ENCODE assay signal across 8 mouse cellular contexts in the genomic region with DNA sequence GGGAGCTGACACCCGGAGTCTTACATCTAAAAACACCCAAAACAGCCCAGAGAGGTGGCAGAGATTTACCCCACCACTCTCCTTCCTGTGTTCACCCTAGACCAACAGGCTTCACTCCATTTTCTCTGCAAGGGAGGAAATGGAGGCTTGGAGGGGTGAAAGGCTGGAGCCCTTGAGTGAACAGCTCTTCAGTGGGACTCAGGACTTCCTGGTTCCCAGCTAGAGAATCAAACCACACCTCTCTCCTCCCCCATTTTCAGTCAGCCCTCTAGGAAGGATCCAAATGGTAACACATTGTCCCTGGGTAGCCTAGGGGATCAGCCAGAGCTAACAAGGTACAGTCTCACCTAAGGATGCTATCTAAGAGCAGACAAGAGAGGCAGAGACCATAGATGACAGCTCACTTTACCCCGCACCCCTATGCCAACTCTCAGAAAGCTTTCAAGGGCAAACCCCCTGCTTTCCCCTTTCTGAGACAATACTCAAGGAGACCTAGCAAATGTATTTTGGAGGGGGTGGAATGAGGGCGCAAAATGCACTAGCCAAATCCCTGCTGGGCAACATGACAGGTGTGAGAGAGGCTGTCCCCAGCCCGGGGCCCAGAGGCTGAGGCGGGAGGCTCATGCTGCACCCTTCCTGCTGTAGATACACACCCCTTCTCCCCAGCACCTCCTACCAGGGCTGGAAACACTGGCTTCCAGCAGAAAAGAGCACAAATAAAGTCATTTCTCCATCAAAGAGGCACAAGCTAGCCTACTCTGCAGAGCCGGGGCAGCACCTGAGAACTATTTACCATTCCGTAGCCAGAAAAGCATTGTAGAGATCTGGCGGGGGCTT. TPM values are rescaled to one million over a fixed set of nuclear protein-coding genes. Genes with fewer than 3 reads are reported as not detected.
DNase-seq lines count a peak whose midpoint lies in the region; ATAC-seq and TF ChIP-seq lines count a peak whose summit lies in the region.

No protein-coding gene starts in this region.

- WGBS in forebrain, embryonic 12.5 days, result 12% methylated on average over 8 of the region's 8 CpGs
- WGBS in limb, embryonic 14.5 days, result 11% methylated on average over 8 of the region's 8 CpGs
- WGBS in midbrain, embryonic 16.5 days, result 9% methylated on average over 8 of the region's 8 CpGs

- no peak for TF ChIP-seq POLR2A in limb, embryonic 14.5 days (IDR thresholded peaks at IDR 0.05; ENCODE audit: borderline replicate concordance, extremely low read depth, insufficient read depth, insufficient read length)

- H3K4me2 ChIP-seq in forebrain, embryonic 12.5 days, result peak overlapping the region; percentile 100
- H3K4me2 ChIP-seq in limb, embryonic 14.5 days (replicated peaks; ENCODE audit: low read depth, low read length, severe bottlenecking), result peak overlapping the region; percentile 97
- peak overlapping the region; percentile 100 for H3K4me2 ChIP-seq in midbrain, embryonic 16.5 days (ENCODE audit: low read length)

- peak; percentile 28 for DNase-seq in cerebellum, adult 8-10 months
- no peak for DNase-seq in cerebellum, adult 9-10 months
- no peak for DNase-seq in limb, embryonic 14.5 days (ENCODE audit: low spot score)
- no peak for DNase-seq in left cerebral cortex, postnatal 10 days (ENCODE audit: extremely low spot score in 1 of 2, low spot score in 2 of 2)
- no peak for DNase-seq in layer of hippocampus, postnatal 10 days (ENCODE audit: low spot score in 2 of 2)

- peaks cover 35% of the 10 kb centered on the region for H3K36me3 ChIP-seq in C2C12 (ENCODE audit: control insufficient read depth, insufficient read depth)
- peaks cover 24% of the 10 kb centered on the region for H3K36me3 ChIP-seq in forebrain, embryonic 12.5 days (replicated peaks)
- H3K36me3 ChIP-seq in limb, embryonic 14.5 days (ENCODE audit: control insufficient read depth, insufficient read depth, low read length), result peaks cover 22% of the 10 kb centered on the region
- peaks cover 16% of the 10 kb centered on the region for H3K36me3 ChIP-seq in midbrain, embryonic 16.5 days (ENCODE audit: control insufficient read depth, insufficient read depth, low read length)

- no peak for TF ChIP-seq CTCF in C2C12 (IDR thresholded peaks at IDR 0.05; ENCODE audit: control insufficient read depth, insufficient read depth, insufficient read length)

- peak overlapping the region; percentile 99 for H3K4me3 ChIP-seq in C2C12 (ENCODE audit: insufficient read depth, poor library complexity, severe bottlenecking)
- peak overlapping the region; percentile 99 for H3K4me3 ChIP-seq in forebrain, embryonic 12.5 days (replicated peaks)
- H3K4me3 ChIP-seq in limb, embryonic 14.5 days (replicated peaks; ENCODE audit: low read length), result peak overlapping the region; percentile 64
- H3K4me3 ChIP-seq in midbrain, embryonic 16.5 days (ENCODE audit: low read depth, low read length), result peak overlapping the region; percentile 98

- 0 out of 2 replicates have a peak overlapping the region, but pooled peaks have one; percentile 19 for H3K27ac ChIP-seq in forebrain, embryonic 12.5 days
- H3K27ac ChIP-seq in limb, embryonic 14.5 days (replicated peaks; ENCODE audit: low read depth, low read length), result no peak overlapping the region
- H3K27ac ChIP-seq in midbrain, embryonic 16.5 days (ENCODE audit: low read length), result peak overlapping the region; percentile 17; the same call in 1 of the 2 replicates

- peaks cover 43% of the 10 kb centered on the region for H3K4me1 ChIP-seq in forebrain, embryonic 12.5 days
- peaks cover 25% of the 10 kb centered on the region for H3K4me1 ChIP-seq in limb, embryonic 14.5 days (ENCODE audit: control insufficient read depth, insufficient read depth, low read length)
- peaks cover 39% of the 10 kb centered on the region for H3K4me1 ChIP-seq in midbrain, embryonic 16.5 days (ENCODE audit: control insufficient read depth, insufficient read depth, low read length)

- H3K79me3 ChIP-seq in C2C12 (ENCODE audit: low read depth), result peaks cover 65% of the 10 kb centered on the region

- peak overlapping the region; percentile 69 for H3ac ChIP-seq in C2C12 (ENCODE audit: control insufficient read depth, insufficient read length, low read depth)

- ATAC-seq in forebrain, embryonic 12.5 days (ENCODE audit: low FRiP score), result no peak
- no peak for ATAC-seq in limb, embryonic 14.5 days (ENCODE audit: low FRiP score, low read depth)
- no peak for ATAC-seq in midbrain, embryonic 16.5 days

- H3K9me3 ChIP-seq in forebrain, embryonic 12.5 days, result no peaks in the 10 kb centered on the region
- no peaks in the 10 kb centered on the region for H3K9me3 ChIP-seq in limb, embryonic 14.5 days (ENCODE audit: control insufficient read depth, low read length)
- no peaks in the 10 kb centered on the region for H3K9me3 ChIP-seq in midbrain, embryonic 16.5 days (replicated peaks; ENCODE audit: control insufficient read depth, low read length, poor library complexity, severe bottlenecking)

- intact Hi-C loops in left cerebral cortex, postnatal 10 days (cut with DNase I), result loop anchor here (5.0 kb wide), 1 partner anchor 37 kb away; the partner anchor contains the start of gene Prkag1

- H3K79me2 ChIP-seq in C2C12 (ENCODE audit: control insufficient read depth, insufficient read depth), result peaks cover 81% of the 10 kb centered on the region

- no peaks in the 10 kb centered on the region for H3K27me3 ChIP-seq in C2C12 (ENCODE audit: control insufficient read depth, insufficient read depth, insufficient read length)
- H3K27me3 ChIP-seq in forebrain, embryonic 12.5 days, result no peaks in the 10 kb centered on the region
- no peaks in the 10 kb centered on the region for H3K27me3 ChIP-seq in limb, embryonic 14.5 days (ENCODE audit: control insufficient read depth, insufficient read depth, low read length)
- no peaks in the 10 kb centered on the region for H3K27me3 ChIP-seq in midbrain, embryonic 16.5 days (ENCODE audit: control insufficient read depth, insufficient read depth, low read depth, low read length)

- H3K9ac ChIP-seq in forebrain, embryonic 12.5 days, result peak overlapping the region; percentile 99
- H3K9ac ChIP-seq in limb, embryonic 14.5 days (ENCODE audit: low read depth, low read length, severe bottlenecking), result peak overlapping the region; percentile 95
- peak overlapping the region; percentile 97 for H3K9ac ChIP-seq in midbrain, embryonic 16.5 days (ENCODE audit: low read depth, low read length)

TF ChIP-seq in C2C12, 6 proteins besides CTCF, POLR2A, EP300 and RAD21:
- TF ChIP-seq FOSL1 (IDR thresholded peaks at IDR 0.05; ENCODE audit: insufficient read depth, low read length, poor library complexity, severe bottlenecking) (no peak), MYOG (IDR thresholded peaks at IDR 0.05; ENCODE audit: control insufficient read depth, extremely low read depth, insufficient read length) (no peak)

RNA-seq across cellular contexts. Expression of gene Kmt2d, which starts 1.4 kb away (rescaled TPM):
- 23.8 TPM for polyA plus RNA-seq in C2C12 (2012; fragmentation: generic; extraction: Trizol)
- 12.5 and 12.7 TPM in 2 replicates for polyA plus RNA-seq in forebrain, embryonic 12.5 days (2016; fragmentation: Nextera tagmentation; extraction: Ambion mirVana)
- polyA plus RNA-seq in limb, embryonic 14.5 days (2012; rRNA removed), result 27.1 and 27.3 TPM in 2 replicates
- 16.7 and 20.1 TPM in 2 replicates for polyA plus RNA-seq in limb, embryonic 14.5 days (2014; fragmentation: Nextera tagmentation; extraction: Ambion mirVana)
- 10.1 and 11.8 TPM in 2 replicates for polyA plus RNA-seq in midbrain, embryonic 16.5 days (2015; fragmentation: Nextera tagmentation; extraction: Ambion mirVana)
- 10 to 100 TPM; 62.4 to 64.3 TPM for total RNA-seq in left cerebral cortex, postnatal 10 days (2021)
- 10 to 100 TPM; 71.4 to 77.3 TPM for total RNA-seq in layer of hippocampus, postnatal 10 days (2021)

RNA-seq across cellular contexts. Expression of gene Rhebl1, which starts 24.8 kb away (rescaled TPM):
- 9.7 TPM for polyA plus RNA-seq in C2C12 (2012; fragmentation: generic; extraction: Trizol)
- polyA plus RNA-seq in forebrain, embryonic 12.5 days (2016; fragmentation: Nextera tagmentation; extraction: Ambion mirVana), result 20.1 and 23.3 TPM in 2 replicates
- 14.5 and 16.4 TPM in 2 replicates for polyA plus RNA-seq in limb, embryonic 14.5 days (2012; rRNA removed)
- polyA plus RNA-seq in limb, embryonic 14.5 days (2014; fragmentation: Nextera tagmentation; extraction: Ambion mirVana), result 12.0 and 13.8 TPM in 2 replicates
- polyA plus RNA-seq in midbrain, embryonic 16.5 days (2015; fragmentation: Nextera tagmentation; extraction: Ambion mirVana), result 37.2 and 38.7 TPM in 2 replicates
- total RNA-seq in left cerebral cortex, postnatal 10 days (2021), result 10 to 100 TPM; 11.2 to 14.1 TPM
- total RNA-seq in layer of hippocampus, postnatal 10 days (2021), result 10 to 100 TPM in 1 of 2 experiments, 1 to 10 TPM in 1; 8.8 to 13.0 TPM

RNA-seq across cellular contexts. Expression of gene Dhh, which starts 28.8 kb away (rescaled TPM):
- 0.16 TPM for polyA plus RNA-seq in C2C12 (2012; fragmentation: generic; extraction: Trizol)
- polyA plus RNA-seq in forebrain, embryonic 12.5 days (2016; fragmentation: Nextera tagmentation; extraction: Ambion mirVana), result 0.45 and 0.51 TPM in 2 replicates
- 1.4 and 2.0 TPM in 2 replicates for polyA plus RNA-seq in limb, embryonic 14.5 days (2012; rRNA removed)
- polyA plus RNA-seq in limb, embryonic 14.5 days (2014; fragmentation: Nextera tagmentation; extraction: Ambion mirVana), result 0.72 and 1.1 TPM in 2 replicates
- 0.36 and 0.39 TPM in 2 replicates for polyA plus RNA-seq in midbrain, embryonic 16.5 days (2015; fragmentation: Nextera tagmentation; extraction: Ambion mirVana)
- total RNA-seq in left cerebral cortex, postnatal 10 days (2021), result under 1 TPM; 0.16 to 0.47 TPM
- total RNA-seq in layer of hippocampus, postnatal 10 days (2021), result under 1 TPM; 0.36 to 0.57 TPM

RNA-seq across cellular contexts. Expression of gene Prkag1, which starts 38.2 kb away (rescaled TPM):
- 132 TPM for polyA plus RNA-seq in C2C12 (2012; fragmentation: generic; extraction: Trizol)
- polyA plus RNA-seq in forebrain, embryonic 12.5 days (2016; fragmentation: Nextera tagmentation; extraction: Ambion mirVana), result 85.2 and 89.4 TPM in 2 replicates
- 93.1 and 93.7 TPM in 2 replicates for polyA plus RNA-seq in limb, embryonic 14.5 days (2012; rRNA removed)
- polyA plus RNA-seq in limb, embryonic 14.5 days (2014; fragmentation: Nextera tagmentation; extraction: Ambion mirVana), result 81.3 and 82.3 TPM in 2 replicates
- polyA plus RNA-seq in midbrain, embryonic 16.5 days (2015; fragmentation: Nextera tagmentation; extraction: Ambion mirVana), result 72.9 and 73.1 TPM in 2 replicates
- 10 to 100 TPM; 41.7 to 44.6 TPM for total RNA-seq in left cerebral cortex, postnatal 10 days (2021)
- 10 to 100 TPM; 39.3 to 41.0 TPM for total RNA-seq in layer of hippocampus, postnatal 10 days (2021)

RNA-seq across cellular contexts. Expression of gene Lmbr1l, which starts 48.5 kb away (rescaled TPM):
- 18.0 TPM for polyA plus RNA-seq in C2C12 (2012; fragmentation: generic; extraction: Trizol)
- 30.6 and 41.5 TPM in 2 replicates for polyA plus RNA-seq in forebrain, embryonic 12.5 days (2016; fragmentation: Nextera tagmentation; extraction: Ambion mirVana)
- 66.8 and 145 TPM in 2 replicates for polyA plus RNA-seq in limb, embryonic 14.5 days (2012; rRNA removed)
- polyA plus RNA-seq in limb, embryonic 14.5 days (2014; fragmentation: Nextera tagmentation; extraction: Ambion mirVana), result 5.5 and 7.8 TPM in 2 replicates
- polyA plus RNA-seq in midbrain, embryonic 16.5 days (2015; fragmentation: Nextera tagmentation; extraction: Ambion mirVana), result 27.9 and 33.5 TPM in 2 replicates
- total RNA-seq in left cerebral cortex, postnatal 10 days (2021), result 10 to 100 TPM; 15.4 to 21.6 TPM
- total RNA-seq in layer of hippocampus, postnatal 10 days (2021), result 10 to 100 TPM; 17.2 to 27.3 TPM
